Mouse (Mus musculus): Measurements from ENCODE around the gene Rorc.

The Rorc gene

DNA sequence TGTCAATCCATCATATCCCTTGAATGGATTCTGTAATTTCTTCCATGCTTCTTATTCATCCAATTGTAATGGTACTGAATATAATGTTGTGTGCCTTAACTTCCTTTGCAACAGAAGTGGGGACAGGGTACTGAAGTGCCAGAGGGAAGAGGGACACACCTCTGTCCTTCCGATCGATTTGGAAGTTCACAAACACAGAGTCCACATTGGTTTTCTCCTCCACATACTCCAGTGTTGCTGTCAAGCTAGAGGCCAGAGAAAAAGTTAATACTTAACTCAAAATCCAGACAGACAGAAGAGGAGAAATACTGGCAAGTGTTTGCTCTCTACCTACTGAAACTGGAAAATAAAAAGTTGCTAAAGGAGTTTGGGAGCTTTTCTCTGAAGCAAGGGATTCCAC, 61.7 kb downstream of the Rorc start:
- DNase-seq = no peak

DNA sequence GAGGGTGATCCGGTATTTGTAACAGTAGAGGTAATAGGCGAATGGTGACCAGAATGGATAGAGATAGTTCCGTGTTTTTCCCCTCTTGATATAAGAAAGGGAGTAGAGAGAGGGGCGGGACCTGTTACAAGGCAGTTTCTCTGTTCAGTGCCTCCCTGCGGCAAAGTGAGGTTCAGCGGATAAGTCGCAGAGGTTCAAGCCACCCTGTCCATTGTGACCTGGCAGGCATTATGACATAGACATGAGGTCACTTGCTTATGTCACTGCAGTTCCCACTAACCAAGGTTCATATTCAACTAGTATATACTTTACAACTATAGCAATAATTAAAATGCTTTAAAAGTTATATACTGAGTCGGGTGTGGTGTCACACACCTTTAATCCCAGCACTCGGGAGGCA, 63.8 kb downstream of the Rorc start:
- no peak for DNase-seq

DNA sequence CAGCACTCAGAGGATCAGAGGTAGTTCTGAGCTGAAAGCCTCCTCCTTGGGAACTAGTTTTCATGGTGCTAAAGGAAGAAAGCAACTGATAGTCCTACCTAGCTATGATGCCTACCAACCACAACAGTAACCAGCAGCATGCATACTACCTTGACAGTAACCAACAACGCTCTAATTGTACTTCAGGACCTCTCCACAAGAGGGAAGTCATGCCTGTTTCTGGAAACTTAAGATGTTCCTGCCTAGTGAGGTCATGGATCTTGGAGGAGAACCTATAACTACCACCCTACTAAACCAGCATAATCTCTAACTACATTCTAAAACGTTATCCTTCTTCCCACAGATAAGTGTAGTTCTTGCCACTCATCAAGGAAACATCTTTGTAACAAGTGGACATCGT, 68.6 kb downstream of the Rorc start:
- DNase-seq = peak; percentile 17

DNA sequence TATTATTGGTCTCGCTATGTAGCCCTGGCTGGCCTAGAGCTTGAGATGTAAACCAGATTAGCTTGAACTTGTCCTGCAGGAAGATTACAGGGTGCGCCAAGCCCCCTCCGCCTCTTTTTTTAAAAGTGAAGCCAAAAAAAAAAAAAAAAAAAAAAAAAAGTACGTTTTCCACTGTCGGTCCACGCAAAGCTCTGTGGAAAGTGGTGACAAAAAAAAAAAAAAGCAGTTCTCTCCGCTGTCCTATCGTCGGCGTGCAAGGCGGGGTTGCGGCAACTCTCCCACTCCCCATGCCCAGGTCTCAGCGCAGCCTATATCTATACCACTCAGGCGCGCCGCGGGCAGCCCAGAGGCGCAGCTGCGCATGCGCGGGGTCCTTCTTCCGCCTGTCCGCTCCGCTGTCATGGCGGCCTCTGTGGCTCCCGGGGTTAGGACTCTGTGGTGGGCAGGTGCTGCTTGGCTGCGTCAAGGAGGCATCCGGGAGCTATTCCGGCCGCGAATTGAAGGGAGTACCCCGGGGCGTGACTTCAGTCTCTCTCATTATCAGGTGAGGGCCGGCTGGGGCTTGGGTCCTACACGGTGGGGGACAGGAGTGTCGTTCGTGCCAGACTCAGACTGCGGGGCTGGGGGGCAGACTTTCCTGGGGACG, 70.5 kb downstream of the Rorc start, which contains the start of gene Mrpl9:
Gene Mrpl9, plus strand, starts transcription at position 368 of the 646 bp plus-strand sequence.
- peak; percentile 96 for DNase-seq

DNA sequence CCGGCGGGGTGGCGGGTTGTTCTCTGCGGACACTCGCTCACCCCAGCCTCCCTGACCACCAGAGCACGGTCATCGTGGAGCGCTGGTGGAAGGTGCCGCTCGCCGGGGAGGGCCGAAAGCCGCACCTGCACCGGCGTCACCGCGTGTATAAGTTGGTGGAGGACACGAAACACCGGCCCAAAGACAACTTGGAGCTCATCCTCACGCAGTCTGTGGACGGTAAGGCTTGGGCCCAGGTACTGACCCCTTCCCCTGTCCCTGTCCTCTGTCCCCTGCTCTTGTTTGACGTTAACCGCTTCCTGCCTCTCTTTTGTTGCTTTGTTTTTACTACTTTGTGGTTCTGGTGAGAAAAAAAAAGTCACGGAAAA, 71.0 kb downstream of the Rorc start, which contains the start of gene Oaz3:
Gene Oaz3, minus strand, starts transcription at position 319 of the 368 bp plus-strand sequence.
- no peak for DNase-seq

Data from kidney, postnatal 14 days (tissue).